Mouse (Mus musculus) limb, embryonic 14.5 days (tissue): ENCODE measurements around the gene Maob. TPM values are rescaled to one million over a fixed set of nuclear protein-coding genes. Genes with fewer than 3 reads are reported as not detected.

ENCODE experiments used
- ATAC-seq: fragments of 200-750 bp; cut with Nextera tagmentation; 2 replicates; pipeline ENCODE4 v1.8.0; 2017; ENCODE audit warnings: low read depth, moderate number of reproducible peaks, moderate TSS enrichment; ENCODE audit not compliant: low FRiP score
- DNase-seq: peaks from one replicate; pipeline ENCODE4 v3.0.0-alpha.2; 2015; ENCODE audit warnings: low spot score
- H3K27ac ChIP-seq: fragments of 300-500 bp; sonication (generic); replicated peaks from 2 replicates; pipeline ENCODE4 v1.5.1; 2014; ENCODE audit warnings: low read depth, mild to moderate bottlenecking, low read length, moderate library complexity, mixed read lengths
- H3K27me3 ChIP-seq: fragments of 300-500 bp; sonication (generic); 2 replicates; pipeline ENCODE4 v1.6.1; 2014; ENCODE audit warnings: low read length, mixed read lengths; ENCODE audit not compliant: control insufficient read depth, insufficient read depth
- H3K36me3 ChIP-seq: fragments of 300-500 bp; sonication (generic); 2 replicates; pipeline ENCODE4 v1.6.1; 2014; ENCODE audit warnings: mild to moderate bottlenecking, low read length, moderate library complexity, mixed read lengths; ENCODE audit not compliant: control insufficient read depth, insufficient read depth
- H3K4me1 ChIP-seq: fragments of 300-500 bp; sonication (generic); 2 replicates; pipeline ENCODE4 v1.6.1; 2014; ENCODE audit warnings: antibody characterized with exemption, low read length, mixed read lengths; ENCODE audit not compliant: control insufficient read depth, insufficient read depth
- H3K4me2 ChIP-seq: fragments of 300-500 bp; sonication (generic); replicated peaks from 2 replicates; pipeline ENCODE4 v1.6.1; 2014; ENCODE audit warnings: low read depth, mild to moderate bottlenecking, low read length, moderate library complexity; ENCODE audit not compliant: severe bottlenecking
- H3K4me3 ChIP-seq: fragments of 300-500 bp; sonication (generic); replicated peaks from 2 replicates; pipeline ENCODE4 v1.5.1; 2014; ENCODE audit warnings: low read length
- H3K9ac ChIP-seq: fragments of 300-500 bp; sonication (generic); 2 replicates; pipeline ENCODE4 v1.6.1; 2014; ENCODE audit warnings: mild to moderate bottlenecking, low read depth, low read length, moderate library complexity; ENCODE audit not compliant: severe bottlenecking
- H3K9me3 ChIP-seq: fragments of 300-500 bp; sonication (generic); 2 replicates; pipeline ENCODE4 v1.6.1; 2016; ENCODE audit warnings: low read length; ENCODE audit not compliant: control insufficient read depth
- POLR2A ChIP-seq: fragments of 200-500 bp; IDR thresholded peaks from 2 replicates; pipeline ENCODE4 v1.8.0; 2012; ENCODE audit warnings: inconsistent platforms, mild to moderate bottlenecking, moderate library complexity, borderline replicate concordance; ENCODE audit not compliant: insufficient read depth, insufficient read length; ENCODE audit errors: extremely low read depth
- WGBS: fragments of 180-500 bp; shearing (Covaris S2); extraction: QIAGEN DNeasy Blood & Tissue Kit; methylation state at CpG from one replicate; pipeline ENCODE4 v1.1.7; 2014; 5-methylcytosine and 5-hydroxymethylcytosine counted together
- polyA plus RNA-seq, 2 experiments: library from polyadenylated mRNA; depleted of rRNA in 1 of 2; stranded (reverse) in 1 of 2; unstranded in 1 of 2; fragments of >200 nt; fragmentation: Nextera tagmentation in 1 of 2; extraction: Ambion mirVana in 1 of 2; gene quantifications; 2 replicates each; pipeline versions ENCODE4 v1.2.1 to v1.2.3; 2012 to 2014

Gene Maob
- polyA plus RNA-seq, 2 experiments = 7.9 to 13.5 TPM

DNA sequence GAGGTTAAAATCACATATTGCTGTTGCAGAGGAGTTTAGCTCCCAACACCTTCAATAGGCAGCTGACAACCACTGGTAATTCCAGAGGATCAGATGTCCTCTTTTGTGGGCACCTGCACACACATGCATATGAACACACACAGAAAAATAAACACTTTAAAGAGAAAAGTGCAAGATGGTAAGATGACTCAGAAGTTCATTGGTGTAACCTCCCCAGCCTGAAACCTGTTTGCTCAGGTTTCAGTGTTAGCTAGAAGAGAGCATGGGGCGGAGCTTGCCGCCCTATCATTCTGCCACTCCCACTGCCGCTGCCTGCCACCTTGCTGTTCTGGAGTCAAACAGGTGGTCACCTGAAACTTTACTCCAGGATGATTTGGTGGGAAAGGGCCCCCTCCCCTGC, 55.7 kb downstream of the Maob start:
- ATAC-seq (no peak), DNase-seq (no peak)

DNA sequence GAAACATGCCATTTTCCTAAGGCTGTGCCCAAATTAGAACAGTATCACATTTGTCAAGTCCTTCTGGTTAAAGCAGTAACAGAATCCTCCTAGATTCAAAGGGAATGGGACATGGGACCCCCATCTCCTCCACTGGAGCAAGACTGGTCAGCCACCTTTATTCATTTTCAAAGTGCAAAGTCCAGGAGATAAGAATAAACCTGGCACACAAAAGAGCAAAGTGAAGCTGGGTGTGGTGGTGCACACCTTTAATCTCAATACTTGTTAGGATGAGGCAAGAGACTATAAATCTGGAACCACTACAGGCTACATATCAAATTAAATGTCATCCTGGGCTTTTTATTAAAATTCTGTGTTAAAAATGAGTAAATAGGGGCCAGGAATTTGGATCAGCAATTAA, 62.4 kb downstream of the Maob start:
- Histone ChIP-seq H3K27ac (no peak overlapping the region), H3K27me3 (no peaks in the 10 kb centered on the region), H3K4me3 (no peak overlapping the region), H3K9ac (no peak overlapping the region), H3K36me3 (no peaks in the 10 kb centered on the region), H3K4me1 (no peaks in the 10 kb centered on the region), H3K9me3 (no peaks in the 10 kb centered on the region), H3K4me2 (no peak overlapping the region)
- no peak for TF ChIP-seq POLR2A
- DNase-seq (no peak), ATAC-seq (no peak)

More for the DNA sequence above, 55.7 kb downstream of the Maob start:
- TF ChIP-seq POLR2A = no peak
- no peaks in the 10 kb centered on the region for H3K27me3 ChIP-seq
- H3K36me3 ChIP-seq = no peaks in the 10 kb centered on the region
- WGBS = 40% methylated on average over 3 of the region's 3 CpGs
- H3K4me2 ChIP-seq = no peak overlapping the region
- H3K4me1 ChIP-seq = no peaks in the 10 kb centered on the region
- no peak overlapping the region for H3K27ac ChIP-seq
- H3K4me3 ChIP-seq = no peak overlapping the region
- H3K9ac ChIP-seq = no peak overlapping the region
- H3K9me3 ChIP-seq = no peaks in the 10 kb centered on the region

DNA sequence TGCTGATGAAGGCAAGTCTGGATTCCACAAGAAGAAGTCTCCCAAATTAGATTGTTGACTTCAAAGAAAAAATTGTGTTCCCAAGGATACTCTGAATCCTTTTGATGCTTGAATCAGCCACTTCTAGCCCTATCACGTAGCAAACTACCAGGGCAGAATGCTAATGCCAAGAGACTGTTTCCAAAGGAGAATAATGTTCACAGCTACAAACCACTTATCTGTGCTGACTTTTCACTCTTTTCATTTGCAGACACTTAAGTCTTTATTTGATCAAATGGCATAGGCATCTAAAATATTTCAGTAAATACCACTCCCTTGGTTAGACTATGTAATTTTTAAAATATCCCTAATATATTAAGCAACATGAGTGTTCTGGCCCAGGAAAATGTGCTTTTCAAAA, 68.2 kb downstream of the Maob start:
- ATAC-seq = no peak
- no peak overlapping the region for H3K9ac ChIP-seq
- no peak for TF ChIP-seq POLR2A
- no peak overlapping the region for H3K27ac ChIP-seq
- WGBS = 56% methylated on average over 1 of the region's 1 CpGs
- H3K4me2 ChIP-seq = no peak overlapping the region
- H3K36me3 ChIP-seq = no peaks in the 10 kb centered on the region
- no peak for DNase-seq
- no peaks in the 10 kb centered on the region for H3K9me3 ChIP-seq
- no peak overlapping the region for H3K4me3 ChIP-seq
- H3K27me3 ChIP-seq = no peaks in the 10 kb centered on the region
- no peaks in the 10 kb centered on the region for H3K4me1 ChIP-seq

DNA sequence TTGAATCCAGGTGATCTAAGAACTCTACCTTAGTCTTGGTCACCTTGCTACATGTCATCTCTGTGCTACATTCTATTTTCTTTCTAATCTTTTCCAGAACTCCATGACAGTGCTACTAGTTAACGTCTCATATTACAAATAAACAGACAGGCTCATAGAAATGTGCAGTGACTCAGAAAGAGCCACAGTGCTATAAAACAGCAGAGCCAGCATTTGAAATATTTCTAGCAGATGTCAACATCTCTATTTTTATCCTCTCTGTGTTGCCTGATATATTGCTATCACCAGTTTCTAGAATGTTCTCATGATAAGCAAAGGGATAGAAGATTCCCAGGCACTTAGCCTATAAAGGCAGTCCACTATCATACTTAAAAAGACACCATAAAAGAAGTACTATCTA, 103.1 kb downstream of the Maob start:
- Histone ChIP-seq H3K4me1 (no peaks in the 10 kb centered on the region), H3K9me3 (no peaks in the 10 kb centered on the region), H3K27ac (no peak overlapping the region), H3K4me2 (no peak overlapping the region), H3K36me3 (no peaks in the 10 kb centered on the region), H3K9ac (no peak overlapping the region), H3K4me3 (no peak overlapping the region), H3K27me3 (no peaks in the 10 kb centered on the region)
- no peak for TF ChIP-seq POLR2A
- WGBS = 68% methylated on average over 1 of the region's 1 CpGs
- DNase-seq (no peak), ATAC-seq (no peak)

DNA sequence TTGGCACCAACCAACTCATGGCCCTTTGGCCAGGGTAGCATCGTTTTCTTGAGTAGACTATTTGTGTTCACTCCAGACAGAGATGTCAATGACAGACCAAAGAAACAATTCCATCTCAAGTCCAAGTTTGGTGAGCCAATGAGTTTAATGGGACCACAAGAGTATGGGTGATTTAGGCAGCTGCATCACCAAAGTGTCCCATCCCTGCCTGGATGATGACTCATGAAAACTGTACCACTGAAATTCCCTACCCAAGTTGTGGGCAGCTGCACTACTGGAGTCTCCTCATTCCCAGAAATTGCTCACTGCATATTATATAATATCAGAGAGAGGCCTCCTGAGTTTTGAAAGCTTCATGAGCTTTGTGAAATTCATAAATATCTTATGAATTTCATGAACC, 111.1 kb downstream of the Maob start:
- no peak overlapping the region for H3K27ac ChIP-seq
- TF ChIP-seq POLR2A = no peak
- H3K36me3 ChIP-seq = no peaks in the 10 kb centered on the region
- ATAC-seq (no peak), DNase-seq (no peak)
- no peak overlapping the region for H3K4me3 ChIP-seq
- no peak overlapping the region for H3K4me2 ChIP-seq
- H3K9ac ChIP-seq = no peak overlapping the region
- H3K9me3 ChIP-seq = no peaks in the 10 kb centered on the region
- 78% methylated on average over 1 of the region's 1 CpGs for WGBS
- no peaks in the 10 kb centered on the region for H3K4me1 ChIP-seq
- H3K27me3 ChIP-seq = no peaks in the 10 kb centered on the region

Other genes with a start within 250 kb of the Maob start
- 9.7 and 12.8 TPM in 2 replicates for gene Maoa, start 197.7 kb downstream of the Maob start, polyA plus RNA-seq (2012; rRNA removed)
- 12.9 and 15.0 TPM in 2 replicates for gene Maoa, start 197.7 kb downstream of the Maob start, polyA plus RNA-seq (2014; fragmentation: Nextera tagmentation; extraction: Ambion mirVana)
- 2.4 and 3.1 TPM in 2 replicates for gene Ndp, start 94.4 kb upstream of the Maob start, polyA plus RNA-seq (2012; rRNA removed)
- 3.8 and 4.4 TPM in 2 replicates for gene Ndp, start 94.4 kb upstream of the Maob start, polyA plus RNA-seq (2014; fragmentation: Nextera tagmentation; extraction: Ambion mirVana)